Mouse (Mus musculus): Measurements from ENCODE around the gene Gm7682. TPM values are rescaled to one million over a fixed set of nuclear protein-coding genes. Genes with fewer than 3 reads are reported as not detected.
"Not testable (repeated sequence)": the region's sequence is repeated elsewhere in the genome, so short reads cannot be mapped to it uniquely, and the experiment has no call there.

Gm7682 gene
- not detected for total RNA-seq (2021)

DNA sequence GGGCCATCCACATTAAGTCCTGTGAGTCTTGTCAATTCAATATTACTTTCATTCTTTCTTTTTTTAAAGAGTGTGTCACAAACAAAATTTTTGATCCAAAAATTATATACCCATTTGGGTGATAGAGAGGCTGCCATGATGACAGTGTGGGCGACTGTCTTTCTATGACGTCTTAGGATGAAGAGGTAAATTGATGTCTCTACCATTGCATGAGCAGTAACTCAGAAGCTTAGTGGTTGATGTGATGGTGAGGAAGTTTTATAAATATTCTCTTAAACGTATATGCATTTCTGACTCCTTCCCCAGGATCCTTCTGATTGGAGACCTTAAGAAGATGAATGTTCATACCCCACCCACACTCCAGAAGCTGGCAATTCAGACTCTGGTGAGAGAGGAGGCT is at the start of gene Gm7682:
Gene Gm7682 (plus strand): TSS at position 301 of the 400 bp plus-strand sequence.
- DNase-seq (ENCODE audit: extremely low spot score in 1 of 2, low spot score in 2 of 2) = not testable (repeated sequence)

More for the DNA sequence above, at the start of gene Gm7682:
- intact Hi-C loops (cut with DNase I) = not testable (repeated sequence)

Other genes with a start within 250 kb of the Gm7682 start
- gene Gm3106, start 227.8 kb upstream of the Gm7682 start, total RNA-seq (2021) = not detected
- not detected for gene A430089I19Rik, start 139.0 kb upstream of the Gm7682 start, total RNA-seq (2021)
- not detected for gene Gm6502, start 131.3 kb upstream of the Gm7682 start, total RNA-seq (2021)
- not detected for gene AA792892, start 106.0 kb upstream of the Gm7682 start, total RNA-seq (2021)
- not detected for gene Gm3139, start 80.5 kb downstream of the Gm7682 start, total RNA-seq (2021)
- gene Gm3147, start 170.6 kb downstream of the Gm7682 start, total RNA-seq (2021) = not detected
- gene Gm6509, start 178.2 kb downstream of the Gm7682 start, total RNA-seq (2021) = not detected
- not detected for gene Gm6205, start 202.6 kb downstream of the Gm7682 start, total RNA-seq (2021)